Mouse (Mus musculus): Measurements from ENCODE around the gene Spata3. TPM values are rescaled to one million over a fixed set of nuclear protein-coding genes. Genes with fewer than 3 reads are reported as not detected.
"Not testable (repeated sequence)": the region's sequence is repeated elsewhere in the genome, so short reads cannot be mapped to it uniquely, and the experiment has no call there.

Spata3 gene
- not detected in 2 replicates for total RNA-seq (2017)

DNA sequence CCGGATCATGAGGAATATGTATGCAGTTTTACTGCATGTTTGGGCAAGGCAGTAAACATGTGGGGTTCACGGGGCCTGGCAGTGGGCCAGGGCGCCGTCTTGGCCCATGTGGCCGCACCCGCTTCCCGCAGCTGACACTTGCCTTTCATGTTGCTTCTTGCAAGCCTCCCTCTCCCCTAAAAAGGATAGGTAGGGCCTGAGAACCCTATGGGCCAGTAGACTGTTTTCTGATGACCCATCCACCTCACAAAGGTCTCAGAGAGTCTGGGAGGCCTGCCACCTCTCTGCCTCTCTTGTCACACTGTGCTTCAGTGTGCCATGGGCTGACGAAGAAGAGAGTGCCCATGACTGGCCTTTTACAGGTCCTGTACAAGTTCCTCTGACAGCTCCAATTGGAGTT, at the start of gene Spata3:
Gene Spata3, plus strand, starts transcription at position 301 of the 400 bp plus-strand sequence.
- no peak for ATAC-seq (replicated peaks in 1 of 2; ENCODE audit: insufficient read depth in 1 of 2, low FRiP score in 2 of 2, low TSS enrichment in 1 of 2, low read depth in 1 of 2, poor library complexity in 2 of 2, severe bottlenecking in 2 of 2)

DNA sequence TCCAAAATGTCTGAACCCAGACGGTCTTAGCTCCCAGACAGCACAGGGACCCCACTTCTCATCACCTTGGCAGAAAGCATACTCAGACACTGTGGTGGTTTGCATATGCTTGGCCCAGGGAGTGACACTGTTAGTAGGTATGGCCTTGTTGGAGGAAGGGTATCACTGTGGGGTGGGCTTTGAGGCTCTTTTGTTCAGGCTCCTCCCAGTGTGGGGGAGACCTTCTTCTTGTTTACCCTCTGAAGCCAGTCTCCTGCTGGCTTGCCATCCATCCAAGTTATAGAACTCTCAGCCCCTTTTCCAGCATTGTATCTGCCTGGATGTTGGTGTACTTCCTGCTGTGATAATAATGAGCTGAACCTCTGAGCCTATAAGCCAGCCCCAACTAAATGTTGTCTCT, 47.5 kb upstream of the Spata3 start:
- ATAC-seq (replicated peaks in 1 of 2; ENCODE audit: insufficient read depth in 1 of 2, low FRiP score in 2 of 2, low TSS enrichment in 1 of 2, low read depth in 1 of 2, poor library complexity in 2 of 2, severe bottlenecking in 2 of 2): no peak

DNA sequence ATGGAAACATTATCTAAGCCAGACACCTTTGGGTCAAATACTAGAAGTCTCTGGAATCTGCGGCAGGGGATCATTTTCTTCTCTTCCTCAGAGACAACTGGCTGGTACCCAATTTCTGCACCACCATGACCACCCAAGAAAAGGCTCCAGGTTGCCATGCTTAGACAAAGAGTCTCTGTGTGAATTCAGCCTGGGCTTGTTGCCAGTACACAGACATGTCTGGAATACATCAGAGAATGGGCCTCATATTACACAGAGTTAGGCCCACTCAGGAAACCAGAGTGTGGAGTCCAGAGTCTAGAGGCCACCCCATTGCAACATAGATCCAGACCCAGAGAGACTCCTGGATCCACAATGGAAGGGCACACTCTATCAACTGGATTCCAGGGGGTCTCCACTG, 47.1 kb upstream of the Spata3 start:
- ATAC-seq (replicated peaks in 1 of 2; ENCODE audit: insufficient read depth in 1 of 2, low FRiP score in 2 of 2, low TSS enrichment in 1 of 2, low read depth in 1 of 2, poor library complexity in 2 of 2, severe bottlenecking in 2 of 2): no peak

DNA sequence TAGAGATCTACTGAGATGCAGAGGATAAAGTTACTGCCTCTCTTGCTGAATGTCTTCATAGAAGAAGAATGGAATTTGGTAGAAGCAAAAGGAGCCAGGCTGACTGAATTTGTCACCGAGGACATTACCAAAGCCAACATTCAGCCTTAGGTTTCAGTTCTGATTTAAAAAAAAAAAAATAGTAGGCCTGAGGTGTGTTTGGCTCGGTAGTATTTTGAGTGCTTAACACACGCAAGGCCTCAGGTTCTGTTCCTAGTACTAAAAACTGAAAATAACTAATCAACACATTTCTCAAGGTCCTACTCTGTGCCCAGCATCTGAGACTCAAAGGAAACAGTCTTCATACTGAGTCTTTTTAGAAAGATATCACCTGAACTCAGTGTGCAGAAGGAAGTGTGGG, 45.5 kb upstream of the Spata3 start:
- no peak for ATAC-seq (replicated peaks in 1 of 2; ENCODE audit: insufficient read depth in 1 of 2, low FRiP score in 2 of 2, low TSS enrichment in 1 of 2, low read depth in 1 of 2, poor library complexity in 2 of 2, severe bottlenecking in 2 of 2)

DNA sequence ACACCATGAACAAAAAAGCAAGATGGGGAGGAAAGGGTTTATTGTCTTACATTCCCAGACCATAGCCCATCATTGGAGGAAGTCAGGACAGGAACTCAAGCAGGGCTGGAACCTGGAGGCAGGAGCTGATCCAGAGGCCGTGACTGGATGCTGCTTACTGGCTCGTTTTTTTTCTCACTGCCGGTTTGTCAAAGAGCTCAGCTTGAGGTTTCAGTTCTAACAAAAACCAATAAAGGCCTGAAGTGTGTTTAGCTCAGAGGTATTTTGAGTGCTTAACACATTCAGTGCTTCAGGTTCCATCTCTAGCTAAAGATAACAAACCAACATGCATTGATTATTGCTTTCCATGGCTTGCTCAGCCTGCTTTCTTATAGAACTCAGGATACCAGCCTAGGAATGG, 44.3 kb upstream of the Spata3 start:
- no peak for ATAC-seq (replicated peaks in 1 of 2; ENCODE audit: insufficient read depth in 1 of 2, low FRiP score in 2 of 2, low TSS enrichment in 1 of 2, low read depth in 1 of 2, poor library complexity in 2 of 2, severe bottlenecking in 2 of 2)

DNA sequence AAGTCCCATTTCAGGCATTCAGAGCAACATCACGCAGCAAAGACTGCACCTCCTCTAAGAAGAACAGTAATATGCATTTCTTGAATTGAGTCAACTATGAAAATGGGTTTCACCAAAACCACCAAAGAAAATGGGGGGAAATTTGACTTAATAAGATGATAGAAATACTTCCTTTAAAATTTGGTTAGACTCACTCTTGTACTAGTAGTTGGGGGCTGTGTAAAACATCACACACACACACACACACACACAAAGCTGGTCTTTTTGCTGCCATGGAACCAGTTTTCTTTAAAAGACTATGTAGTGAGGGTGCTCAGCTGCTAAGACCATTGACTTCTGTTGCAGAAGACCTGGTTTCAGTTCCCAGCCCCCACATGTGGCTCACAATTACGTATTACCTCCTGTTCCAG, 43.1 kb upstream of the Spata3 start:
- ATAC-seq (replicated peaks in 1 of 2; ENCODE audit: insufficient read depth in 1 of 2, low FRiP score in 2 of 2, low TSS enrichment in 1 of 2, low read depth in 1 of 2, poor library complexity in 2 of 2, severe bottlenecking in 2 of 2): no peak

DNA sequence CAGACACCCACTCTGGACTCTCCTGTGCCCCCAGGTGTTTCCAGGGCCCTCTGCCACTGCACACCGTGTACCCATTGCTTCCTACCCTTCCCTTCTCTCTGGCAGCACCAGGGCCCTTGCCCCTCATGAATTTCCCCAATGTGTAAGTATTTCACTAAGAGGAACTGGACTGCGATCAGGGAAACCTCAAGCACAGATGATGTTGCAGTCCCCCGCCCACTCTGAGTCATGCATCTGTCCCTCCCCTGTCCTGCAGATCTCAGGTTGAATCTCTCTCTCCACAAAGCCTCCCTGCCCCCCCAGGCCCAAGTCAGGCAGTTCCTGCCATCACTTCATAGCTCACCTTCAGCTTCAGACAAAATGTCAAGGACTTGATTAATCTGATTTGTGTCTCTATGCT, 38.9 kb upstream of the Spata3 start:
- peak; percentile 75 to 77 for ATAC-seq (replicated peaks in 1 of 2; ENCODE audit: insufficient read depth in 1 of 2, low FRiP score in 2 of 2, low TSS enrichment in 1 of 2, low read depth in 1 of 2, poor library complexity in 2 of 2, severe bottlenecking in 2 of 2)

DNA sequence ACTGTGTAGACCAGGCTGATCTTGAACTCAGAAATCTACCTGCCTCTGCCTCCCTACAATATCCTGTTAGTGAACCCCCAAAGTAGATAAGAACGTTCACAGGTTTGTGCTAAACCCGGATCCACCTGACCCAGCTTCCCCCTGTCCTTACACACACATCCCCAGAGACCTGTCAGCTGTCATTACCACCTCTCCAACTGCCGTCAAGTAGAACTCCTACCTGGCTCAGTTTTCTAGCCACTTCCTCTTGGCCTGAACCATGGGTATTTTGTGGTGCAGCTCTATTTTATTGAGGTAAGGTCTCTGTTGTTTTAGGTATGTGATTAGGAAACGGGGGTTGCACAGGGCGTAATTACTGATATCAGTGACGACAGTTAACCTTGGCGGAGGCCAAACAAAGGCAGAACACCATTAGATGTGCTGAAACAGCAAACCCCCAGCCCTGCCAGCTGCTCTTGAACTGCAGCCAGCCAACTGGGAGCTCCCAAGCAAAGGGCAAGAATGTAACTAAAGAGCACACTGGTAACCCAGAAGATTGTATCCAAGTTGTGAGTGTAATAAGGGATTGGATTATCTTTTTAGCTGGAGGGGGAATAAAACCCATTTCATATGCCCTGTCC, 34.8 kb upstream of the Spata3 start:
- ATAC-seq (replicated peaks in 1 of 2; ENCODE audit: insufficient read depth in 1 of 2, low FRiP score in 2 of 2, low TSS enrichment in 1 of 2, low read depth in 1 of 2, poor library complexity in 2 of 2, severe bottlenecking in 2 of 2): peak; percentile 31 to 57

DNA sequence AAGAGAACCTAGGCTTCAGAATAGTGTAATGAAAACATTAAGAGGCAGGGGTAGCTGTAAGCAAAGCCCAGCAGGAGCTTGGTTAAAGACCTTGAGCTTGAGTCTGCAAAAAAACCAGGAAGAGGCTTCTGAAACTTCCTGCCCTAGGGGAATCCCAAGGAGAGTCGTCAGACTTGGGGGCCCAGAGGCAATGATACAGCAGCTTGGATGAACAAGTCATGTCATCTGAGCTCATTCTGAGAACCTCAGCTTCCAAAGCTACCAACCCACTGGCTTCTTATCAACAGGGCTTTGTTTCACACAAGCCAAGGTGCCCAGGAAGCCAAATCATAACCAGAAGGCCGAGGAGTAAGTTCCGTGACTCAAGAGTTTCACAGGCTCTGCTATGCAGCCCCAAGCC, 30.8 kb upstream of the Spata3 start:
- peak in 1 of 2 experiments; percentile 12; a peak in 1 of 4 replicates for ATAC-seq (replicated peaks in 1 of 2; ENCODE audit: insufficient read depth in 1 of 2, low FRiP score in 2 of 2, low TSS enrichment in 1 of 2, low read depth in 1 of 2, poor library complexity in 2 of 2, severe bottlenecking in 2 of 2)

DNA sequence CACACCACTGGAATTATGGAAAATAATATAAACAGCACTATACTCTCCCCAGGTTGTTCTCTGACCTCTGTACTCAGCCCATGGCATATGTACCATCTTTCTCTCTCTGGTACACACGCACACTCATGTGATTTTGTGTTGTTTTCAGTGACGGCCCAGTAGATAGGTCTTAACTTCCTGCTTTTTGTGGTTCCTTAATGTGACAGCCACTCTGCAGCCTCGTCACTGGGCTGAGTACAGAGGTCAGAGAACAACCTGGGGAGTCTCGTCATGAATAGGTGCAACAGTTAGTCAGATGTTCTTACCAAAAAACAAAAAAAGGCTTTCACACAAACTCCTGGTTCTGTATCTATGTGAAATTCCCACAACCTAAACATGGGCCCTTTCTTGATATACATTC, 28.3 kb upstream of the Spata3 start:
- peak; percentile 45 to 73; a peak in 3 of 4 replicates for ATAC-seq (replicated peaks in 1 of 2; ENCODE audit: insufficient read depth in 1 of 2, low FRiP score in 2 of 2, low TSS enrichment in 1 of 2, low read depth in 1 of 2, poor library complexity in 2 of 2, severe bottlenecking in 2 of 2)

DNA sequence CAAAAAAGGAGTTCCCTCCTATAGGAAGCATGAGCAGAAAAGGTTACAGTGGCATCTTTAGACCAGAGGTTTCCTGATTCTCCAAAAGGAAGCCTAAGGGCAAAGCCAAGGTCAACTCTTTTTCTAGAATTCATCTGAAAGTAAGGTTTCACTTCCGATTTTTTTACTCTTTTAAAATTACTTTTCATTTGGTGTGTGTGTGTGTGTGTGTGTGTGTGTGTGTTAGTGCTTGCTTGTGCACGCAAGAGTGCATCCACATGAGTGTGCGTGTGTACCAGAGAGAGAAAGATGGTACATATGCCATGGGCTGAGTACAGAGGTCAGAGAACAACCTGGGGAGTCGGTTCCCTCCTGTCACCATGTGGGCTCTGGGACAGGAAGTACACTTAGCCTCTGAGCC, 27.7 kb upstream of the Spata3 start:
- not testable (repeated sequence) for ATAC-seq (replicated peaks in 1 of 2; ENCODE audit: insufficient read depth in 1 of 2, low FRiP score in 2 of 2, low TSS enrichment in 1 of 2, low read depth in 1 of 2, poor library complexity in 2 of 2, severe bottlenecking in 2 of 2)

DNA sequence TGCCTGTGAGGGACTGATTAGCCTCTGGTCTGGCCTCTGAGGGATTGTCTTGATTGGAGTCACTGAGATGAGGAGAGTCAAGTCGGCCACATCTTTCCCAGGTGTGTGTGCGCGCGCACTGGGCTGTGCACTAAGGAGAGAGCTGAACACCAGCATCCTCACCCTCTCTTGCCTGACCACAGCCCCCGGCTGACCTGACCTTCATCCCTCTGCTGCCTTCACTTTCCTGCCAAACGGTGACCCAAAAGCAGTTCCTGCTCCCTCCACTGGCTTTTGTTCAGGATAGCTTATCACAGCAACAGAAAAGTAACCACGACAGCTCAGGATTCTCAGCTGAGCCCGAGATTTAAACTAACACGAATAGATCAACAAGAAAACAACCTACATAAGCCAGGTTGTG, 24.4 kb upstream of the Spata3 start:
- ATAC-seq (replicated peaks in 1 of 2; ENCODE audit: insufficient read depth in 1 of 2, low FRiP score in 2 of 2, low TSS enrichment in 1 of 2, low read depth in 1 of 2, poor library complexity in 2 of 2, severe bottlenecking in 2 of 2): no peak

DNA sequence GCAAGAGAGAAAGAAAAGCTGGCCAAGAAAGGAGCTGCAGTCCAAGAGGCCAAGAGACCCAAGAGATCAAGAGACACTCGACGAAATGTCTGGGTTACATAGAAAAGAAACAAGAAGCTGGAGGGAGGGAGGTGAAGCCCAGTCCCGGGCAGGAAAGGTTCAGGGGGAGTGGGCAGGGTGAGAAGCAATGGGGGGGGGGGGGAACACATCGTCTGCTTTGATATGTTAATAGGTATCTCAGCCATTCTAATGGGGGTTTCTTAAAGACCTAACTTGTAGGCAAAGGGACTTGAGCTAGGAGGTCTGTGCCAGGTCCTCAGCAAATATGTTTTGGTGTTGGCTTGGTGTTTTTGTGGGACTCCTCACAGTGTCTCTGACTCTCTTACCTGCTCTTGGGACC, 23.1 kb upstream of the Spata3 start:
- ATAC-seq (replicated peaks in 1 of 2; ENCODE audit: insufficient read depth in 1 of 2, low FRiP score in 2 of 2, low TSS enrichment in 1 of 2, low read depth in 1 of 2, poor library complexity in 2 of 2, severe bottlenecking in 2 of 2): no peak

DNA sequence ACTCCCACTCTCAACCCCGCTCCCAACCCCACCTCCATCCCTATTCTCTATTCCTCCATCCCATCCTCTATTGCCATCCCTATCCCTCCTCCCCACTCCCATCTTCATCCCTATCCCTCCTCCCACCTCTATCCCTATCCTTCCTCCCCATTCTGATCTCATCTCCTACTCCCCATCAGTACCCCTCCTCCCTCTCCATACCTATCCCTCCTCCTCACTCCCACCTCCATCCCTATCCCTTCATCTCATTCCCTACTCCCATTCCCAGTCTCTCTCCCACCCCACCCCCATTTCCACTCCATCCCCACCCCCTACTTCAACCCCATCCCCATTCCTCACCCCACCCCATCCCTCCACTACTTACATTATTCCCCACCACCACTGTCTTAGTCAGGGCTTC, 19.4 kb upstream of the Spata3 start:
- no peak for ATAC-seq (replicated peaks in 1 of 2; ENCODE audit: insufficient read depth in 1 of 2, low FRiP score in 2 of 2, low TSS enrichment in 1 of 2, low read depth in 1 of 2, poor library complexity in 2 of 2, severe bottlenecking in 2 of 2)

DNA sequence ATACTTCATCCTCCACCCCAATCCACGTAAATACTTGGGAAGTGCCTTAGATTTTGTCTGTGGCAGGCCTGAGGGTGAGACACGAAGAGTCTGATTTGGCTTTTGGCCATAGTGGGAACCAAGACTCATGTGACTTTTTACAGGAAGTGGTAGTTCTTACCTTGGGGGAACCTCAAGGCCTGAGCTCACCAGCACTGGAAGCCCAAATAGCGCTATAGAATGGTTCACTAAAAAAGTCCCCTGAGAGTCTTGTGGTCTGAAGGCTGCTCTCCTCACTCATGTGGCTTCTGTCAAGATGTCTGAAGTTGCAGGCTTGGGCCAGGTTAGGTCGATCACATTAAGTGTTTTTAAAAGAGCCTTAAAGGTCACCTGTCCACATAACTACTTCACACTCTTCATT, 18.6 kb upstream of the Spata3 start:
- ATAC-seq (replicated peaks in 1 of 2; ENCODE audit: insufficient read depth in 1 of 2, low FRiP score in 2 of 2, low TSS enrichment in 1 of 2, low read depth in 1 of 2, poor library complexity in 2 of 2, severe bottlenecking in 2 of 2): peak; percentile 83 to 84

DNA sequence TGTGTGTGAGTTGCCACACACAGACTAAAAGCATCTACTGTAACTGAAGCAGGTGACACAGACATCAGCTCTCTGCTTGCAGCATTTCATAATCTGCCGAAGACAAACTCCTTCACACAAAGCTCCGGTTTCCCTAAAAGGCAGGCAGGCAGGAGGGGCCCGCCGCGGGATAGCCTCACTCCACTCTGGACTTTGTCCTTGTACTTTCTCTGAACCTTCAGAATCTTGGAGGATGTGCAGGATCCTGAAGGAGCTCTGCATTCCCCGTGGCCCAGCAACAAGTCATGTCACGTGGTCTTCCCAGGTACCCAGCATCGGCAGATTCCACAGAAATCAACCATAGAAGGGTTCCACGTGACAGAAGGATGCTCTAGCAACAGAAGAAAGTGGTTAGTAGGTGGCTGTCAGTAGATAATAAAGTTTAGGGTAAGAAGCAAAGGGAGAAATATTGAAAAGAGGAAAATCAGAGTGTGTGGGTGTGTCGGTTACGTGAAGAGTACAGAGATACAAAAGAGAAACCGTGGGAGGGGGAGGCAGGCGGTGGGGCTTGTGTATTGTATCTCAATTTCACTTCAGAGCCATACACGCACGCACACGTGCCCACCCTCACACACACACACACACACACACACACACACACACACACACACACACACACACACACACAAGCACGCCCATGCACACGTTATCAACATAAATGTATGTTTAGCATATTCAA, 16.6 kb upstream of the Spata3 start:
- ATAC-seq (replicated peaks in 1 of 2; ENCODE audit: insufficient read depth in 1 of 2, low FRiP score in 2 of 2, low TSS enrichment in 1 of 2, low read depth in 1 of 2, poor library complexity in 2 of 2, severe bottlenecking in 2 of 2): no peak

DNA sequence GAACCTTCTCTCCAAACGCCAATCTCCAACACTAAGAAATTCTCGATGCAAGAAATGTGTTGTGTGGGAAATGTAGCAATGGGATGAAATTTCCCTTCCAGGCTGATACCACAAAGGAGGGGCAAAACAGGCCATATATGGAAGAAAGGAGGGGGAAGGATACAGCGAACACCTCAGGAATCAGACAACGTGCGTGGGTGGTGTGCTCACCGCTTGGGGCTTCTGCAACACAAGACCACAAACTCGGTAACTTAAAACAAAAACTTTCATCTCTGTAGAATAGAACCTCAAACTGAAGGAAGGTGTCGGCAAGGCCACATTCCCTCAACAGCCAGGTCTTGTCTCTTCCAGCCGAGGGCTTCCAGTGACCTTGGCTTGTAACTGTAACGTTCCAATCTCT, 11.1 kb upstream of the Spata3 start:
- no peak for ATAC-seq (replicated peaks in 1 of 2; ENCODE audit: insufficient read depth in 1 of 2, low FRiP score in 2 of 2, low TSS enrichment in 1 of 2, low read depth in 1 of 2, poor library complexity in 2 of 2, severe bottlenecking in 2 of 2)

DNA sequence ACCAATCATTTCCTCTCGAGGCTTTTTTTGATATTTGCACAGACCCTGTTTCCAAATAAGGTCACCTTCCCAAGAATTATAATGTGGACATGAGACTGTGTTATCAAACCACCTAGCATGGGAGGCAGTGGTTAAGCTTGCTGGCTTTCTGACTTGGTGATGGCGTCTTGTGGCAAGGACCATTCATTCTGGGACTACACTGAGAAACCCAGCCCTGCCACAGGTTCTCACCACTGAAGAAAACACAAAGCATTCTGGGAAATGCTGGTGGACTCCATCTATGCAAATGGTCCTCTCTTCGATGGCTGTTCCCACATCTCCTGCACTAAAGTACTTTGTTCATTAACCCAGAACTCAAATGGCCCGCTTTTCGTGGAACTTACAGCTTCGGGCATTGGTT, 10.6 kb upstream of the Spata3 start:
- ATAC-seq (replicated peaks in 1 of 2; ENCODE audit: insufficient read depth in 1 of 2, low FRiP score in 2 of 2, low TSS enrichment in 1 of 2, low read depth in 1 of 2, poor library complexity in 2 of 2, severe bottlenecking in 2 of 2): no peak

DNA sequence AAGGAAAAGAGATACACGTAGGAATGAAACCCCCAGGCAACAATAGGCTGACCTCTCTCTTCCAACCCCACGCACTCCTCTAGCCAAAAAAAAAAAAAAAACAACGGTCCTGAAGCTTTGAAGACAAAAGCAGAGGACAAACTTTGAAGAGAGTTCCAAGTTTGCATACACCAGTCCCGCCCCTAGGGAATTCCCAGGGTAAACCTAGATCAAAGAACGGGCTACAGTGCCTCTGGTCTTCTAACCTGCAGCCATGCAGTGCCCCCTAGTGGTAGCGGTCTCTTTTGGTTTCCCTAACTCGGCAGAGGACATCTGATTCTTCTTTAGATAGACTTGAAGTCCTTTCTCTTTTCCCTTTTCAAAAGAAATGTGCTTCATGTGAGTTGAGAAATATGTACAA, 8.8 kb upstream of the Spata3 start:
- peak; percentile 62 to 84; a peak in 3 of 4 replicates for ATAC-seq (replicated peaks in 1 of 2; ENCODE audit: insufficient read depth in 1 of 2, low FRiP score in 2 of 2, low TSS enrichment in 1 of 2, low read depth in 1 of 2, poor library complexity in 2 of 2, severe bottlenecking in 2 of 2)

Data from hematopoietic stem cell, adult 5-6 weeks (primary cell).